Mouse (Mus musculus): ENCODE measurements around the gene Chrm3. TPM values are rescaled to one million over a fixed set of nuclear protein-coding genes. Genes with fewer than 3 reads are reported as not detected.

Chrm3 gene
- polyA plus RNA-seq, 1 experiment = not detected

GRCm38 (mm10) chr13:10251499-10252179 lies 109.0 kb downstream of the Chrm3 start:
- TF ChIP-seq GATA1 (IDR thresholded peaks at IDR 0.05; ENCODE audit: low read length) = no peak

- TF ChIP-seq GATA1 (IDR thresholded peaks at IDR 0.05; ENCODE audit: low read length) = no peak
These were observed 116.2 kb downstream of the Chrm3 start for GRCm38 (mm10) chr13:10244243-10244998.

- no peak for TF ChIP-seq GATA1 (IDR thresholded peaks at IDR 0.05; ENCODE audit: low read length)
These were observed 120.4 kb downstream of the Chrm3 start for GRCm38 (mm10) chr13:10240238-10240637.

GRCm38 (mm10) chr13:10239825-10240224 lies 120.8 kb downstream of the Chrm3 start:
- no peak for TF ChIP-seq GATA1 (IDR thresholded peaks at IDR 0.05; ENCODE audit: low read length)

GRCm38 (mm10) chr13:10237616-10238015 lies 123.0 kb downstream of the Chrm3 start:
- no peak for TF ChIP-seq GATA1 (IDR thresholded peaks at IDR 0.05; ENCODE audit: low read length)

GRCm38 (mm10) chr13:10236279-10236678 lies 124.4 kb downstream of the Chrm3 start:
- TF ChIP-seq GATA1 (IDR thresholded peaks at IDR 0.05; ENCODE audit: low read length) = no peak

DNA sequence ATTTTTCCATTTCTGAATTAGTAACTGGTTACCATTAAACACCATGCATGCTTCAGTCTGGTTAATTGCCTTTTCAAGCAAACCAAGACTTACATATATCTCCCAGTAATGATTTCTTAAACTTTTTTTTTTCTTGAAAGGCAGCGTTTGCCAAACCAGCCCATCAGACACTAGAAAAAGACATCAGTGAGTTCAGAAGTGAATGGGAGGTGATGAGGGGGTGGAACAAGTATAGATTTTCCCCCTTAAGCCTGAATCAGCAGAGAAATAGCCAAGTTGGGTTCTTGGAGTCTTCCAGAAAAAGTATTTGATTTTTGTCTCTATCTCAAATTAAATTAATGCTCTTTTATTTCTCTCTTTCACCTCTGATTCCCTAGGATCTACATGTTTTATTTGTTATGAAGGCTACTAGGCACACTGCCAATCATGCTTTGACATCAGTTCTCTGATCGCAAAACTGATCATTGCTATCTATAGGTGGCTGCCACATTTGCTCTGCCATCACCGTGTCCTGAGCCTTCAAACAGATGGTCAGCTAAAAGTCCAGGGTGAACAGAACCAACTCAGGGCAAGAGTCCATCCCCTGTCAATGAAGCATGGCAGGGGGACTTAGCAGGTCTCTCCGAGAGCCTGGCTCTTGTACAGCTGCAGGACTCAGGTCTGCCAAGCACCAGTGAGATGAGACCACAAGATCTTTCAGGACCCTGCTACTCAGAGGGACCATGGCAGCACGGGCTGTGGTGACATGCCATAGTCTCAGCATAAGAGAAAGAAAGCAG lies 125.1 kb downstream of the Chrm3 start:
- TF ChIP-seq GATA1 (IDR thresholded peaks at IDR 0.05; ENCODE audit: low read length) = no peak

- no peak for TF ChIP-seq GATA1 (IDR thresholded peaks at IDR 0.05; ENCODE audit: low read length)
These were observed 140.2 kb downstream of the Chrm3 start for GRCm38 (mm10) chr13:10220403-10220802.

DNA sequence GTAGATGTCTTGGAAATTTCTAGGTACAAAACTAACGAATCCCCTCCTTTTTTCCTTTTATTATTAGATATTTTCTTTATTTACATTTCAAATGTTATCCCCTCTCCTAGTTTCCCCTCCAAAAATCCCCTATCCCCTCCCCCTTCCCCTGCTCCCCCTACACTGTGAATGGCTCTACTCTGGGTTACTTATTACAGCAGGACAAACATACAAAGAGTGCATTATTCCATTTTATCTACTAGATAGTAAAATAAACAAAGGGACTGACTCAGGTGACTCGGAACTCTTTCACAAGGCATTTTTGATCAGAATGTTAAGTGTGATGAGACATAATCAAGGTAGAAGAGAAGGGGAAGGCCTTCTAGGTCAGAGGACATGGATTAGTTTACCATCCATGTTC lies 148.5 kb downstream of the Chrm3 start:
- no peak for TF ChIP-seq GATA1 (IDR thresholded peaks at IDR 0.05; ENCODE audit: low read length)

DNA sequence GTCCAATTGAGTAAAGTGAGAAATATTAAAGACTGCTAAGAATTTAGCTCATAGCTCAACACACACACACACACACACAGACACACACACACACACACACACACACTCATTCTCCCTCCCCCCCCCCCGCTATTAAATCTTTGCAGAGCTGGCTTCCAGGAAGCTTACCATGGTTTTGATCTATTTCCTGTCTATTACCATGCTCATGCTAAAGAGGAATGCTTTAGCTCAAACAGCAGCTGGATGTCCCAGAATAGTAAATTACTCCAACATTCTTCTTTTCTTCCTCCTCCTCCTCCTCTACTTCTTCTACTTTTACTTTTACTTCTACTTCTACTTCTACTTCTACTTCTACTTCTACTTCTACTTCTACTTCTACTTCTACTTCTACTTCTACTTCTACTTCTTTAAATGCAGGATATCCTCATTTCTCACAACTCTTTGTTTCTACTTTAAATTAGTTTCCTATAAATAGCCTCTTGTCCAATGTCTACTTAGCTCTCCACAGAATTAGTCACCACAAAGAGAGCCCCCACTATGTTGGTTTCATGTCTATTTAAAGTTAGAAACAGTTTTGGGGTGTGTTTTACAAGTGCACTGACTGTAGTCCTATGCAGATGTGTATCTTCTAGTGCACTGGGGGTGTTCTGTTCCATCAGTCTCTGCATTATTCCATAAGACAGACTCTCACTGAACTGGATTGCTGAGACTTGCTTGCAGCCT lies 150.0 kb downstream of the Chrm3 start:
- TF ChIP-seq GATA1 (IDR thresholded peaks at IDR 0.05; ENCODE audit: low read length) = no peak

GRCm38 (mm10) chr13:10199206-10199956 lies 161.3 kb downstream of the Chrm3 start:
- TF ChIP-seq GATA1 (IDR thresholded peaks at IDR 0.05; ENCODE audit: low read length) = no peak

DNA sequence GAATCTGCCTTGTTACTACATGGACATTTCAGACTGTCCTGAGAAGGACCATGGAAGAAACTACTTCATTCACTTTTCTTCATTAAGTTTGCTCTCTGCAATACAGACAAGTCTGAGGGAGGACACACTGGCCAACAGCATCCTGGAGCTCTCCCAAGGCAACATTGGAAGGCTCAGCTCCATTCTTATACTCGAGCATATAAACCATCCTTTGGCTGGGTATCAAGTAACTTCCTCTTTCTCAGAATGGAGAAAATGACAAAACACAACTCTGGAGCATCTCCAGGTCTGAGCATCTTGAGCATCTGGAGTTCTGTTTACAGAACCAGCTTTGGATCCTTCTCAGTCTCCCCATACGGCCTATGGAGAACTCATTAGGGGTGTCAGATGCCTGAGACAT lies 170.8 kb downstream of the Chrm3 start:
- TF ChIP-seq GATA1 (IDR thresholded peaks at IDR 0.05; ENCODE audit: low read length) = no peak

- no peak for TF ChIP-seq GATA1 (IDR thresholded peaks at IDR 0.05; ENCODE audit: low read length)
These were observed 172.7 kb downstream of the Chrm3 start for GRCm38 (mm10) chr13:10187926-10188325.

- no peak for TF ChIP-seq GATA1 (IDR thresholded peaks at IDR 0.05; ENCODE audit: low read length)
These were observed 176.8 kb downstream of the Chrm3 start for GRCm38 (mm10) chr13:10183837-10184236.

GRCm38 (mm10) chr13:10182756-10183155 lies 177.9 kb downstream of the Chrm3 start:
- no peak for TF ChIP-seq GATA1 (IDR thresholded peaks at IDR 0.05; ENCODE audit: low read length)
